Mouse (Mus musculus): ENCODE measurements around the gene P4htm.

GRCm38 (mm10) chr9:108575321-108576297 is 21.9 kb downstream of the P4htm start:
- TF ChIP-seq POLR2A (IDR thresholded peaks at IDR 0.05; ENCODE audit: insufficient read depth, low read depth, low read length): no peak
- TF ChIP-seq CTCF (IDR thresholded peaks at IDR 0.05): no peak
- TF ChIP-seq EP300 (IDR thresholded peaks at IDR 0.05; ENCODE audit: insufficient read depth, low read depth, low read length): no peak
